Mouse (Mus musculus): ENCODE results near the gene Commd3. TPM values are rescaled to one million over a fixed set of nuclear protein-coding genes. Genes with fewer than 3 reads are reported as not detected.

Gene Commd3
- polyA plus RNA-seq (2012; rRNA removed), result 27.9 and 42.5 TPM in 2 replicates

DNA sequence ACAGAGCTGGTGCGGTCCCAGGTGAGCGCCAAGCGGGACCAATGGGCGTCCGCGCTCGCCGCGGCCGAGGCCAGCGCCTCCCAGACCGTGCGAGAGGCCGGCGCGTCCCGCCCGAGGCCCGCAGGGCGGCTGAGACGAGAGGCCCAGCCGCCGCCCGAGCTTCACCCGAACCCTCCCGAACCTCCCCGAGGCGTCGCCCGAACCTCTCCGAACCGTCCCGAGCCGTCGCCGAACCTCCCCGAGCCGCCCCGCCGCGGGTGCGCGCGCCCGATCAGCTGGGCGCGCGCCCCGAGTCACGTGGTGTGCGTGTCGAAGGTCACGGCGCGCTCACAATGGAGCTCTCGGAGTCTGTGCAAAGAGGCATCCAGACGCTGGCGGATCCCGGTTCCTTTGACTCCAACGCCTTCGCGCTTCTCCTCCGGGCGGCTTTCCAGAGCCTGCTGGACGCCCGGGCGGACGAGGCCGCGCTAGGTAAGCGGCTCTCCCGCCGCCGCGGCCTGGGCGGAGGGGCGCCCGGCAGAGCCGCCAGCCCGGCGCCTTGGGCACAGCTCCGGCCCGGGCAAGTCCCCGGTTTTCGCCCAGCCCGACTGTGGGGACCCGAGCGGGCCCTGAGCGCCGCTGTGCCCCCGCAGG, at the start of gene Commd3:
Commd3 (plus strand) TSS at position 252 of the 633 bp plus-strand sequence.

DNA sequence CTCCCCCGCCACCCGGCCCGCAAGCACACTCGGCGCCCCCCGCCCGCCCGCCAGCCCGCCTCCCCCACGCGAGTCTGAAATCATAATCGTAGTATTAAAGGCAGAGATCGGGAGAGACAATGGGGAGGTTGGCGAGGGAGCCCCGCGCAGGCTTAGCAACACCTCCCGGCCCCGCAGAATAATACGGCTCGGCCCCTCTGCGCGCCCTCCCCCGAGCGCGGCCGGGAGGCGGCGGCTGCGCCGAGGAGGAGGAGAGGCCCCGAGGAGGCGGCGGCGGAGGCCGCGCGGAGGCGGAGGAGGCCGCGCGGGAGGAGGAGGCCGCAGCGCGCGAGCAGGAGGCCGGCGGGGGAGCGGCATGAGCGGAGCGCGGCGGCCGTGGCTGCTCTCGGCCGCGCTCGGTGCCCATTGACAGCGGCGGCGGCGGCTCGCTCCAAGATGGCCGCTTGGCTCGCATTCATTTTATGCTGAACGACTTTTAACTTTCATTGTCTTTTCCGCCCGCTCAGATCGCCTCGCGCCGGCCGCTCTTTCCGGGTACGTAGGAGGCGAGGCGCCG, 4.8 kb downstream of the Commd3 start, which contains the start of gene Bmi1:
Bmi1 (plus strand) TSS at position 83 of the 556 bp plus-strand sequence.

DNA sequence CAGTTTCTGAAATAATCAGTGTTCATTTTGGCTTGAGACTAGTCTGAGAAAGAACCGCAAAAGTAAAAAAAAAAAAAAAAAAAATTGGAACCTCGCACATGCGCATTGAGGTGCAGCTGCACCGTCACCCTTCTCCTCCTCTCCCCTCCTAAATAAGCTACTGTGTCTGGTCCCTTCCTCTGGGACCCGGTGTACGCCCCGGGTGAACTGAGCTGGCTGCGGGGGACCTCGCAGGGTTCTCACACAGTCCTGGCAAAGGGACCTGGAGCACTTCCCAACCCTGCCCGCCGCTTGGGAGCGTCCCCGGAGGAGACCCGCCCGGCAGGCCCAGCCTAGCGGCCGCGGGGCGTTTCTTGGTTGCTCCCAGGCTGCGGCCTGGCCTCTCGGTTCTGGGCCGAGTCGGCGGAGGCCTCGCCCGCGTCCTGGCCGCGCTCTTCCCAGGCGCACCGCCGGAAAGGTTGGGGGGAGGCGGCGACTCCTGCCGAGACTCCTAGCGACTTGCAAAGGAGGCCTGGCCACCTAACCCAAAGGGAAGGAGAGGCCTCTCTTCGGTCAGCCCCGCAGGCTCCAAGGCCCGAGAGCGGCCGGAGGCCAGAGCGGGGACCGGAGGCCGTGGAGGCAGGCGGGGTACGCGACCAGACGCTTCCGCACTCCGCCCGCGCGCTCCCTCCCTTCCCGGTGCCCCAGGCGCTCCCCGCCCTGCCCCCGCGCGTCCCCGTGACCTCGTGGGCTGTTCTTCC, 21.9 kb downstream of the Commd3 start, which contains the start of gene Spag6:
Spag6 (plus strand) TSS at position 162 of the 740 bp plus-strand sequence.

Other genes starting within 250 kb of the Commd3 start
- gene Bmi1, start 4.6 kb downstream of the Commd3 start, polyA plus RNA-seq (2012; rRNA removed), result 1.9 and 2.5 TPM in 2 replicates
- 0.12 TPM in 1 of 2 replicates, not detected in the other for gene Spag6, start 21.6 kb downstream of the Commd3 start, polyA plus RNA-seq (2012; rRNA removed)

Measured in stomach, adult 2 months (tissue).